Mouse (Mus musculus) CD4-positive, CD25-positive, alpha-beta regulatory T cell, adult 2 months (primary cell): ENCODE results near the gene Prl8a2.

Experiments used
- DNase-seq: peaks from one replicate; pipeline ENCODE4 v3.0.0-alpha.2; 2012; ENCODE audit warnings: low read depth, low spot score

Gene Prl8a2

GRCm38 (mm10) chr13:27345373-27345772, at the start of gene Prl8a2:
Prl8a2 (plus strand) TSS chr13:27345673.
- DNase-seq: no peak

DNA sequence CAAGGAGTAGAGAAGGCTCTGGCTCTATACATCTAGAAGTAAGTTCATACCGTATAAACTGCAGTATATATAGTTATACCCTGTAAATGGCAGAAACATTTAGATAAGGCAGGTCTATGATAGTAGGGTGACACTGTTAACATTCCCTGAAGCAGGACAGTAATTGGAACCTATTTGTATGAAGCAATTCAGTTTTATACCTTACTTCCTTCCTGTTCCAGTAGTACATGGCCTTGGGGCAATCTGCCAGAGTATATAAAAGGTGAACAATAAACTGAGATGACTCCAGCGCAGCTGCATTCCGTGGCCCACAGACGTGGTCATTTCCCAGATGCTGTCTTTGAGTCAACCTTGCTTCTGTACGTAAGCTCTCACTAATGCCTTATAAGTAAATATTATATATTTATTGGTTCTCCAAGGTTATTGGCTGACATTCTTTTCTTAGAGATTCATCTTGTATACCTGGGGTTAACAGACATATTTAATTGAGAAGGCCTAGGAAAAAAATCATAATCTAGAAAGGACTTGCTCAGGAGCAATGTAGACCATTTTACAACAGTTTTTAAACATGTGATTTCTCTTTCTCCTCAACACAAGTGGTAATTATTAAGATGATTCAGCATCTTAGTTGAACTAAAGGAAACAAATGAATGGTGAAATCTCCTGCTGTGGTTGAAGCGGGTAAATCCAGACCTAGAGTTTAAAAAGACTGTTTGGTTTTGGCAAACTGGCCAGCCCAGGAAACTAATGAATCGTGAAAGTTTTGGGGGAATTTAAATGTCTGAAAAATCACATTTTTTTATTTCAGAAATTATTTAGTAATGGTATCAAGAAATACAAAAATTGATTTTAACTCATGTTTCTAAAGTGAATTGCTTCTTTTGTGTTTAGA, 32.9 kb upstream of the Prl8a2 start, which contains the start of gene Prl6a1:
Prl6a1 (plus strand) TSS at position 294 of the 892 bp plus-strand sequence.
- DNase-seq: no peak

GRCm38 (mm10) chr13:27334989-27335388, 10.5 kb upstream of the Prl8a2 start:
- no peak for DNase-seq

DNA sequence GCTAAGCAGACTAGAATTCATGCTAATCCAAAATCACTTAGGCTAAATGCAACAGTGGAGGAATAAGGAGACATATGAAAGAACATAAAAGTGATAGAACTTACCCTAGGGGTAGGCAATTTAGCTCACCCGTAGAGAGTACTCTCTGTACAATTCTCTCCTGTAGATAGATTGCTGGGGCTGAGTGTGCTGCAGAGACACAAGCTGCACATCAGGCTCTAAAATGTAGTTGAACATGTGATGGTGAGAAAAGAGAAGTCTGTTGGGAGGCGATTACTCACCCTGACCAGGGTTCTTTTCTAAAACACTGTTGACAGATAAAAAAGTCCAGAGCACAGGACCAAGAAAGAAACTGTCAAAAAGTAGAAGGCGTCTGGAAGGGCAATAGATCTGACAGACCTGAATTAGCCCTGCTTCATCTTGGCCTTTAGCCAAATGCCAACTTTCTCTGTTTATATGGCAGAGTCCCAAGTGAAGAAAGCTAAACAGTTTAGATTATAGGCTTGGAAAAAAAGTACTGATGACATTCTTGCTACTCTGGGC, 2.7 kb upstream of the Prl8a2 start:
- DNase-seq: no peak

- DNase-seq: no peak
These were observed 45.3 kb downstream of the Prl8a2 start, which contains the start of gene Prl2b1 for GRCm38 (mm10) chr13:27390746-27391145. Prl2b1 (minus strand) TSS chr13:27390846.

DNA sequence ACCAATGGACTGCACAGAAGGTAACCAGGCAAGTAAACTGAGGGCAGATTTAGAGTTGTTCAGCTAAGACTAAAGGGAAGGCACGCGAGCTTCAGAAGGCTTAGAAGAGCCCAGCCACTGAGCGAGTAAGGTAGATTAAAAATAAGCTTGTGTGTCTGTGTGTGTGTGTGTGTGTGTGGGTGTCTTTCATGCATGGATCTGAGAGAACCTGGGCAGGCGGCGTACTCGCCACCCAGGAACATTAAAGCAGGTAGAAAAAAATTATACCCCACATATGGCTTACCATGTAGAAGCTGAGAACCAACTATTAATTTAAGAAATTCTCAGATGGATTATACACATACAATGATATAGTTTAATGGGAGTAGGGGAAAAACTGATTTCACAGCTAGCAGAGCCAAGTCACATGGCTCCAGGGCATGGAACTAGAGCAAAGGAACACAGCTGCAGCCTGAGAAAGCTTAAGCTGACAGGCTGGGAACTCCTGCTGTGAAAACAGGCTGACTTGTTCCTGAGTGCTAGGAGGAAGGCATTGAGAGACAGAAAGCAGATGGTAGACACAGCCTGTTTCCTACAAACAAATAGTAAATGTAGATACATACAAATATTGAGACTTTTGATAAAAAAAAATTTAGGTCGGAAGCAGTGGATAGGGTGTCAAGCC, 53.7 kb downstream of the Prl8a2 start:
- no peak for DNase-seq
